Mouse (Mus musculus) retina, postnatal 1 day (tissue): ENCODE data around the gene Sox5.

Experiments
- DNase-seq: peaks from one replicate; pipeline ENCODE4 v3.0.0-alpha.2; 2012

Gene Sox5

GRCm38 (mm10) chr6:144387539-144388255, 394.1 kb downstream of the Sox5 start:
- no peak for DNase-seq

GRCm38 (mm10) chr6:144380641-144381040, 401.1 kb downstream of the Sox5 start:
- no peak for DNase-seq

DNA sequence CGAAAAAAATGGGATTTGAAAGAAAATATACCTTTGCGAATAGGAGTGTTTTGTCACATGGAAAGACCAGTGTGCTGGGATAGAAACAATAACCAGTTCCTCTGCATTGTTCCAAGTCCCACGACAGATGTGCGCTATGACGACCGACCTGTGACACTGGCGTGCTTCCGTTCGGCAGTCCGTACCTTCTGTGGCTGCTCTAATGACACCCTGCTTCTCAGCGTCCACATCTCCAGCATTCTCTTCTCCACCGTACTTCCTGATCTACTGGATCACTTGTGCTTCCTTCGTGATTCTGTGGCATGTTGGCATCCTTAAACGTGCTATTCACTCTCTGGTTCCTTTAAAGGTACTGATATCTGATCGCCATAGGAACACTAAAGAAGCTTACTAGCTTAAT, 401.6 kb downstream of the Sox5 start:
- DNase-seq = no peak

DNA sequence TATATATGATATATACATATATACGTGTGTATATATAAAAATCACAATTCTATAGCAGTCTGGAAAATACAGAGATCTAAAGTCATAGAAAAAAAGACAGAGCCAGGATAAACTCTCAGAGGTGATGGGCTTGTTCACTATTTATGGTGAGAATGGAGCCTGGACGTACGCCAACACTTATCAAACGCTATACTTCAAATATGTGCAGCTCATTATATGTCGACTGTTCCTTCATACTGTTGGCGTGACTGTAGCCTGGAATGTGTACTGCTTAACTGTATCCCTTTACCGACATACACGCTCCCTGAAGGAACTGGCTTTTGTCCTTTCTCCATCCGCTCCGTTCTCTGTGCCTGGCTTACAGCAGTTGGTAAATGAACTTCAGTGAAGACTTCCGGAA, 407.0 kb downstream of the Sox5 start:
- no peak for DNase-seq

GRCm38 (mm10) chr6:144370699-144371098, 411.1 kb downstream of the Sox5 start:
- no peak for DNase-seq

GRCm38 (mm10) chr6:144367626-144368077, 414.1 kb downstream of the Sox5 start:
- DNase-seq = no peak

- DNase-seq = peak; percentile 29
Measured at GRCm38 (mm10) chr6:144361267-144362038, 420.3 kb downstream of the Sox5 start.

DNA sequence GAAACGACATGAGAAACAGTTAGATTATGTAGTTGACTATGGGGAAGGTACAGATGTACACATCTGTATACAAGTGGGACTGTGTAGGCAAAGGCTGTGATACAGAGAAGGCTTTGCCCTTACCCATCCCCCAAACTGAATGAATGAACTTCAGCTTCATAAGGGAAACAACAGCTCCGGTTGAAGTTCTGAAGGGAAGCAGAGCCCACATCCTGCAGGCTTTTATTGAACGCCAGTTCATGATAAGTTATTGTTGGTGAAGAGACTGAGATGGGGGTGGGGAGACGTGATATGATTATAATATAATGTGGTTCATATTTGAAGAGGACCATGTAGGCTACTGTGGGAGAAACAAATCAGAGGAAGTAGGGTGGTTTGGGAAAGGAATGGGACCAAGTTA, 424.7 kb downstream of the Sox5 start:
- no peak for DNase-seq

- no peak for DNase-seq
Measured at GRCm38 (mm10) chr6:144351049-144351448, 430.7 kb downstream of the Sox5 start.

GRCm38 (mm10) chr6:144343338-144343737, 438.4 kb downstream of the Sox5 start:
- DNase-seq = peak; percentile 35

DNA sequence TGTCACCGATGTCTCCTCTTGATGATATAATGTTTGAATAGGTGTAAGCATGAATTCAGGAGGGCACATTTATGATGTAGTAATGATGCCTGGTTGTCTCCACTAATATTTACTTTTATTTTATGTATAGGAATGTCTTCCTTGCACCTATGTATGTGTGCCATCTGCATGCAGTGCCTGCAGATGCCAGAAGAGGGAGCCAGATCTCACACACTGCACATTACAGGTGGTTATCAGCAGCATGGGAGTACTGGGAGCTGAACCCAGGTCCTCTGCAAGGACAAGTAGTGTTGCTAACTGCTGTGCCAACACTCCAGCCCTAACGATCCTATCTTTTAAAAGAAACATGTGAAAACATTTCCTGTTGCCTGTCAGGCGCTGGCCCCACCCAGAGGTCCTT, 442.2 kb downstream of the Sox5 start:
- no peak for DNase-seq

DNA sequence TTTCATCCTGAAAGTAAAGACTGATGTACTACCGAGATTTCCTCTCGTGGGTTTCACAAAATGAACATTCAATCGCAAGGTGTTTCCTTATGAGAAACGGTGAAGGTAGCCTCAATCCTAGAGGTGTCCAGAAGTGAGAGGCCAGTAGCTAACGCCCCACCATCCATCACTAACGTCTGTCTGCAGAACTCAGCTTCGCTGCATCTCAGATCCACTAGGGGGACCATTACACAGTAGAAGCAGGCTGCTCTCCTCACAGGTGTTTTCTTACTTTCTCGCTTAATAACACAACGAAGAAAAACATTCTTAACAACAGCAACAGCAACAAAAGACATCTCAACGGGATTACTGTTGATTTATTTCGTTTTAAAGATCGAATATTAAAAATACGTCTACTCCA, 442.8 kb downstream of the Sox5 start:
- DNase-seq = peak; percentile 52

GRCm38 (mm10) chr6:144338221-144338620, 443.6 kb downstream of the Sox5 start:
- DNase-seq = peak; percentile 69

DNA sequence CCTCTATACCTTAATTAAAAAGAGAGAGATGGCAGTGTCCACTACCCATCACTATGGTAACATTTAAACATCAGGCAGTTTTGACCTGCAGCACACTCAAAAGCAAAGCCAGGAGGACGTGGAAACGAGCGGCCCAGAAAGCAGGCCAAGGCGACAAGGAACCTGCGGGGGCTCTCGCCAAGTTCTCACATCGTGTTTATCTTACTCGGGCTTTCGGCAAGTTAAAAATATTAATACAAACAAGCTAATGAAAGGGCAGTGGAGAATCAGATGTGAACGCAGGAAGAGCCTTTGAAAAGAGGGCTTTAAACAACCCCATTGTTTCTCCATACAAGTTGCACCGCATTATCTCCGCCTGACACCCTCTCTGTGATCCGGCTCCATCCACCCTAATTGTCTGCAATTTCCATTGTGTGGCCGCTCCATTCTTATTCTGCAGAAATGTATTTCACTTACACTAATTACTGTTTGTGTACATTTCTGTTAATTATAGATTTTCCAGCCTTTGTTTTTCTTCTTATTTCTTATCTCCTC, 444.3 kb downstream of the Sox5 start:
- peak; percentile 91 for DNase-seq

DNA sequence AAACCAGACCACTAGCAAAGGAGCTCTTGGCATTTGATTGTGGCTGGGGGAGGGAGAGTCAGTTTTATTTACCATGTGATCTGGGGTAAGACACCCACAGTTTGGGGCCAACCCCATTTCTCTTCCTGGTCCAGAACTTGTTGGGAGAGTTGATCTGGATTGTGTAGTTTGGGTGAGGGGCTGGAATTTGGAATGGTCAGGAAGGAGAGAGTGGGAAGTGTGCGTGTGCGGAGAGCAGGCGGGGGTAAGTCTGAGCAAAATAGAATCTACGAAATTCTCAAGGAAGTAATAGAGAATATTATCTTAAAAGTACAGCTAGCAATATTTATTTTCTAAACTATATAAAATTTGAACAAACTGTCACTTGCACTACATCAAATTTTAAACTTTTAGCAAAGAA, 445.0 kb downstream of the Sox5 start:
- no peak for DNase-seq

DNA sequence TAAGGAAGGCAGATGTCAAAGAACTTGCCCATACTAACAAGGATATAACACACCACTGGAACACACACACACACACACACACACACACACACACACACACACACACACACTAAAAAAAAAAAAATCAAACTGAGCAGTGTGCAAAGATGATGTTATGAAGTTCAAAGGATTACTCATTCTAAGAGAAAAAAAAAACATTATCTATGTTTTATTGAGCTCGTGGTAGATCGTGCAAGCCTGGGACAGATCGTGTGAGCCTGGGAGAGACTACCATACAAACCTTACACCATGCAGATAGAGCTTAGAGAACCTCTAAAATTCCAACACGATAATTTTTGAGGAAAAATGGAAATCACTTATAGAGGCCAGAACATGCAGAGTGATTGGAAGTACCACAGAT, 448.6 kb downstream of the Sox5 start:
- DNase-seq = no peak

DNA sequence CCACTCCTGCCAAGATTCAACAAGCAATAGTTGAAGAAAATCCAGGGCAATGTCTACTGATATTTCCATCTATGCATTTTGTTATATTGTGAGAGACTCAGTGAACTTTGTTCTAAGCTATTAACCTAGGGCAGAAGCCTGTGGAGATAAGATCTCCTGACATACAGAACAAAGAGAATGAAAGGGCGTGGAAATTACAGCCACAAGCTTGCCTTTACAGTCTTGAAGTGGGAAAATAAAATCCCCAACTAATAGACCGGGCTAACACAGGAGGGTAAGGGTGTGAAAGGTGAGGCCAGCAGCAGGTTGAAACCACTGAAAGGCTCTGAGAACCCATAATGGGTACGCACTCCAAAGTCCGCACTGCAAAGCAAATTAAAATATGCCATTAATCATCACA, 449.8 kb downstream of the Sox5 start:
- DNase-seq = no peak

DNA sequence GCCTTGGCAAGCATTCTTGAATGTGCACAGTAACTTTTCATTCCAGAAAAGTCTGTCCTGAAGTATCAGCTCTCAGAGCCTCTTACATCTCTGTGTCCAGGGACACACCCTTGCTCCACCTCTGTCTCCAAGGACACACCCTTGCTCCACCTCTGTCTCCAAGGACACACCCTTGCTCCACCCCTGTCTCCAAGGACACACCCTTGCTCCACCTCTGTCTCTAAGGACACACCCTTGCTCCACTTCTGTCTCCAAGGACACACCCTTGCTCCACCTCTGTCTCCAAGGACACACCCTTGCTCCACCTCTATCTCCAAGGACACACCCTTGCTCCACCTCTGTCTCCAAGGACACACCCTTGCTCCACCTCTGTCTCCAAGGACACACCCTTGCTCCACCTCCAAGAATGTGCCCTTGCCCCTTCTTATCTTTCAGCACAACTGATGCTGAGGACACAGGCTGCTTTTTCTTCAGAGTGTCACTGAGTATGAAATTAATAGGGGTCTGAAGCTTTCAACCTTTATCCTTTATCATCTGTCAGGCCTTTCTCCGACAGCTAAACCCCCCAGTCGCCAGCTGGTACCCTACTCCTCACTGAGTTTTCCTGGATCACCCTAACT, 452.4 kb downstream of the Sox5 start:
- DNase-seq = no peak

GRCm38 (mm10) chr6:144328779-144329178, 453.0 kb downstream of the Sox5 start:
- DNase-seq = no peak

- DNase-seq = no peak
Measured at GRCm38 (mm10) chr6:144326817-144327216, 455.0 kb downstream of the Sox5 start.

DNA sequence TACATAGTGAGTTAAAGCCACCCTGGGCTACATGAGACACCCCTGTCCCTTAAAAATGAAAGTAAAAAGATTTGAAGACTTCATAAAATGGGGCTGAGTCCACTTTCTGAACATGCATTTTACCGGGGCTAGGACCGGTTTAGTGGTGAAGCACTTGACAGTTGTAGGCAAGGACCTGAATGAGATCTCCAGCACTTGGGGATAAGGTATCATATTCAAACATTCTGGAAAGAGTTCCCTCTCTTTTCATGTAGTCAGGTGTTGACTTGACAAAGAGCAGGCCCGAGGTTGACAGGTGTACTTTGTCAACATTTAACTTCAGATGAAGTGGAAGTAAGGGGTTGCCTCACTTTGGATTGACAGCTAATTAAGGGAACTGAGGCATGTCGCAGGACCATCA, 458.4 kb downstream of the Sox5 start:
- DNase-seq = no peak

DNA sequence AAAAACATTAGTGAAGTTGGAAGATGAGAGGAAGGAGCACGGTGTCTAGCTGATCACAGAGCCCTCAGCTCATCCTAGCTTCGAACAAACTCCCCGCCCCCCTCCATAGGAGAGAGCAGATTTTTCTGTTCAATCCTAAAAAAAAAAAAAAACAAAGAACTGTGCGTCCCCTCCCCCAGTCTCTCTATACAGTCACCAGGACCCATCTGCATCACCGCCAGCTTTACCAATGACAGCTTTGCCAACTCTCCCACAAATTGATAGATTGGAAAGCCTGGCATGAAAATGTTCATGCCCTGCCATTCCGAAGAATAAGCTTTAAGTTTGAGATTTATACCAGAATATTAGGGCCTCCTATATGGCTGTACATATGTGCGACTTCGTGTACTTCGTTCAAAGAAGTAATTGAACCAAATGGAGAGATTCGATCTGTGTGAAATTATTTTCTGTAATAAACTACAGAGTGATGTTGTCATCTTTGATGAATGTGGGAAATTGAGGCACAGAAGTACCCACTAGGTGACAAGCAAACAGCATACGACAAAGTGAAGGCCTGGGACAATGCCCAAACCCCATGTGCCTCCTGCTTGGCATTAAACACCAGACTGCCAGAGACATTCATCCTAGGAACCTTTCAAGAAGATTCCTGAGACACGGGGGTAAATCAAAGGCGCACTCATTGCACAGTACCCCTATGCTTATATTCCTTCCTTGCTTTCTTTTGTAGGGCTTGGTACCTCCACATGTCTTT, 459.3 kb downstream of the Sox5 start:
- no peak for DNase-seq

DNA sequence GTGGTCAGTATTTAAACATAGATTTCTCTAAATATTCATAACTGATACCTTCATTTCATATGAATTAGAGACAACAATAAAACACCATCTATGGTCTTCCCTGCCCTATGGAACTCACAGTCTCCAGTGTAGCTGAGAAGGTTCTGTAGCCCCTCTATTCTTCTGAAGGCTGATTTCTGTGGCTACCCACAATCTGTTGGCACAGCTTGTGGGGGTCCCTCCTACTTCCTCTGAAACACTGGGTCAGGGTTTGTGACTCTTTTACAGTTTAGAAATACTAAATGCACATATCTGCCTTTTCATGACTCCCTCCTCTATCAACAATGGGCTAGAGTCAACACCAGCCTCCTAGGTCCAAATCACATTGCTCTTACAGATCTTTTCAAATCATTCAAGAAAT, 461.4 kb downstream of the Sox5 start:
- no peak for DNase-seq
